Mouse (Mus musculus) lung, postnatal 0 days (tissue): ENCODE data around the gene Dnaaf2. TPM values are rescaled to one million over a fixed set of nuclear protein-coding genes. Genes with fewer than 3 reads are reported as not detected.
"Not testable (repeated sequence)": the region's sequence is repeated elsewhere in the genome, so short reads cannot be mapped to it uniquely, and the experiment has no call there.

ENCODE experiments used
- ATAC-seq: fragments of 200-750 bp; cut with Nextera tagmentation; 2 replicates; pipeline ENCODE4 v1.8.0; 2017; ENCODE audit warnings: moderate library complexity
- DNase-seq: peaks from one replicate; pipeline ENCODE4 v3.0.0-alpha.2; 2016; ENCODE audit warnings: low spot score
- H3K27ac ChIP-seq: fragments of 300-500 bp; sonication (generic); 2 replicates; pipeline ENCODE4 v1.5.1; 2014; ENCODE audit warnings: antibody characterized with exemption, mild to moderate bottlenecking, low read length, mixed read lengths
- H3K27me3 ChIP-seq: fragments of 300-500 bp; sonication (generic); replicated peaks from 2 replicates; pipeline ENCODE4 v1.6.1; 2014; ENCODE audit warnings: low read length, mixed read lengths; ENCODE audit not compliant: insufficient read depth
- H3K36me3 ChIP-seq: fragments of 300-500 bp; sonication (generic); 2 replicates; pipeline ENCODE4 v1.6.1; 2014; ENCODE audit warnings: low read length, mixed read lengths; ENCODE audit not compliant: insufficient read depth
- H3K4me1 ChIP-seq: fragments of 300-500 bp; sonication (generic); 2 replicates; pipeline ENCODE4 v1.6.1; 2014; ENCODE audit warnings: antibody characterized with exemption, low read depth, low read length, mixed read lengths; ENCODE audit not compliant: insufficient read depth
- H3K4me2 ChIP-seq: fragments of 300-500 bp; sonication (generic); replicated peaks from 2 replicates; pipeline ENCODE4 v1.6.1; 2014; ENCODE audit warnings: low read depth, mild to moderate bottlenecking, low read length, moderate library complexity, mixed read lengths
- H3K4me3 ChIP-seq: fragments of 300-500 bp; sonication (generic); 2 replicates; pipeline ENCODE4 v1.5.1; 2014; ENCODE audit warnings: low read depth, low read length
- H3K9ac ChIP-seq: fragments of 300-500 bp; sonication (generic); replicated peaks from 2 replicates; pipeline ENCODE4 v1.6.1; 2014; ENCODE audit warnings: low read depth, mild to moderate bottlenecking
- H3K9me3 ChIP-seq: fragments of 300-500 bp; sonication (generic); 2 replicates; pipeline ENCODE4 v1.6.1; 2016; ENCODE audit warnings: low read length, mixed read lengths
- CTCF ChIP-seq: IDR thresholded peaks from 2 replicates; pipeline ENCODE4 v1.5.1; 2016; ENCODE audit warnings: antibody characterized with exemption, mild to moderate bottlenecking
- EP300 ChIP-seq: IDR thresholded peaks from 2 replicates; pipeline ENCODE4 v1.6.1; 2016; ENCODE audit warnings: antibody characterized with exemption, mild to moderate bottlenecking, control low read depth
- WGBS: fragments of 180-500 bp; shearing (Covaris S2); extraction: QIAGEN DNeasy Blood & Tissue Kit; methylation state at CpG from one replicate; pipeline ENCODE4 v1.1.7; 2014; 5-methylcytosine and 5-hydroxymethylcytosine counted together
- polyA plus RNA-seq: library from polyadenylated mRNA; unstranded; fragments of >200 nt; fragmentation: Nextera tagmentation; extraction: Ambion mirVana; gene quantifications from 2 replicates; pipeline ENCODE4 v1.2.1, GENCODE M21; 2015

The Dnaaf2 gene
- polyA plus RNA-seq, 1 experiment from 2014 or later = 5.8 TPM

- 4% methylated on average over 9 of the region's 9 CpGs for WGBS
- Histone ChIP-seq H3K9ac (no peak overlapping the region), H3K4me2 (0 out of 2 replicates have a peak overlapping the region, but pooled peaks have one; percentile 11), H3K27ac (no peak overlapping the region), H3K27me3 (no peaks in the 10 kb centered on the region), H3K36me3 (0 out of 2 replicates have a peak, but pooled peaks cover 4% of the 10 kb centered on the region), H3K9me3 (no peaks in the 10 kb centered on the region), H3K4me1 (peaks cover 4% of the 10 kb centered on the region; the same call in 1 of the 2 replicates), H3K4me3 (peak overlapping the region; percentile 12; the same call in 1 of the 2 replicates)
- DNase-seq (peak; percentile 88), ATAC-seq (peak; percentile 6)
- TF ChIP-seq EP300 = peak; percentile 16; the same call in 1 of the 2 replicates
- TF ChIP-seq CTCF = peak; percentile 79
These were observed 38.7 kb downstream of the Dnaaf2 start for GRCm38 (mm10) chr12:69159578-69159940.

- H3K27me3 ChIP-seq, H3K9me3 ChIP-seq, H3K36me3 ChIP-seq, H3K4me1 ChIP-seq: not testable (repeated sequence)
- peak within 1 kb of the TSS; percentile 63 for H3K9ac ChIP-seq
- ATAC-seq (peak; percentile 99), DNase-seq (peak; percentile 99)
- peak within 1 kb of the TSS; percentile 53 for H3K4me3 ChIP-seq
- WGBS = under 1% methylated on average over 54 of the region's 68 CpGs
- peak within 1 kb of the TSS; percentile 66 for H3K4me2 ChIP-seq
- peak within 1 kb of the TSS; percentile 92 for H3K27ac ChIP-seq
These were observed 39.3 kb downstream of the Dnaaf2 start, which contains the start of gene Rps29 for GRCm38 (mm10) chr12:69158765-69159577. Gene Rps29, minus strand, starts transcription at chr12:69159186.

GRCm38 (mm10) chr12:69158366-69158764, 39.9 kb downstream of the Dnaaf2 start:
- Histone ChIP-seq H3K9me3 (no peaks in the 10 kb centered on the region), H3K27me3 (no peaks in the 10 kb centered on the region), H3K4me3 (peak overlapping the region; percentile 53), H3K27ac (peak overlapping the region; percentile 92), H3K4me2 (peak overlapping the region; percentile 66), H3K36me3 (0 out of 2 replicates have a peak, but pooled peaks cover 4% of the 10 kb centered on the region), H3K9ac (peak overlapping the region; percentile 63), H3K4me1 (peaks cover 4% of the 10 kb centered on the region; the same call in 1 of the 2 replicates)
- TF ChIP-seq CTCF (no peak), EP300 (no peak)
- WGBS = under 1% methylated on average over 19 of the region's 19 CpGs
- DNase-seq (peak; percentile 37), ATAC-seq (no peak)

GRCm38 (mm10) chr12:69157107-69157506, 41.1 kb downstream of the Dnaaf2 start:
- H3K27ac ChIP-seq = no peak overlapping the region
- no peak for TF ChIP-seq EP300
- no peak for TF ChIP-seq CTCF
- H3K9ac ChIP-seq = no peak overlapping the region
- 0 out of 2 replicates have a peak, but pooled peaks cover 4% of the 10 kb centered on the region for H3K36me3 ChIP-seq
- ATAC-seq (no peak), DNase-seq (no peak)
- H3K4me3 ChIP-seq = no peak overlapping the region
- H3K4me2 ChIP-seq = no peak overlapping the region
- WGBS = 90% methylated on average over 2 of the region's 2 CpGs
- peaks cover 4% of the 10 kb centered on the region; the same call in 1 of the 2 replicates for H3K4me1 ChIP-seq
- H3K27me3 ChIP-seq = no peaks in the 10 kb centered on the region
- no peaks in the 10 kb centered on the region for H3K9me3 ChIP-seq

GRCm38 (mm10) chr12:69156436-69156835, 41.8 kb downstream of the Dnaaf2 start:
- no peak overlapping the region for H3K9ac ChIP-seq
- H3K27me3 ChIP-seq = no peaks in the 10 kb centered on the region
- no peaks in the 10 kb centered on the region for H3K9me3 ChIP-seq
- H3K4me3 ChIP-seq = no peak overlapping the region
- WGBS = 73% methylated on average over 4 of the region's 4 CpGs
- no peak overlapping the region for H3K27ac ChIP-seq
- no peak overlapping the region for H3K4me2 ChIP-seq
- DNase-seq = no peak
- no peak for ATAC-seq
- H3K36me3 ChIP-seq = 0 out of 2 replicates have a peak, but pooled peaks cover 4% of the 10 kb centered on the region
- peaks cover 4% of the 10 kb centered on the region; the same call in 1 of the 2 replicates for H3K4me1 ChIP-seq
- TF ChIP-seq EP300 (no peak), CTCF (no peak)

- H3K36me3 ChIP-seq = 0 out of 2 replicates have a peak, but pooled peaks cover 4% of the 10 kb centered on the region
- peaks cover 4% of the 10 kb centered on the region; the same call in 1 of the 2 replicates for H3K4me1 ChIP-seq
- H3K27ac ChIP-seq = no peak overlapping the region
- H3K9ac ChIP-seq = no peak overlapping the region
- 79% methylated on average over 2 of the region's 2 CpGs for WGBS
- TF ChIP-seq EP300 (no peak), CTCF (no peak)
- H3K4me2 ChIP-seq = no peak overlapping the region
- ATAC-seq (no peak), DNase-seq (no peak)
- H3K27me3 ChIP-seq = no peaks in the 10 kb centered on the region
- H3K4me3 ChIP-seq = no peak overlapping the region
- no peaks in the 10 kb centered on the region for H3K9me3 ChIP-seq
These were observed 42.3 kb downstream of the Dnaaf2 start for GRCm38 (mm10) chr12:69155923-69156322.
